Mouse (Mus musculus): ENCODE data around the gene Megf8.
A peak's percentile ranks its signal among the peaks of the same experiment; 100 is the strongest.

Megf8 gene

GRCm38 (mm10) chr7:25380392-25381283 is 63.7 kb downstream of the Megf8 start:
- no peak for DNase-seq (ENCODE audit: extremely low read depth, low read depth, low spot score)

GRCm38 (mm10) chr7:25381284-25381680 is 64.3 kb downstream of the Megf8 start:
- DNase-seq (ENCODE audit: extremely low read depth, low read depth, low spot score) = no peak

GRCm38 (mm10) chr7:25382541-25382940 is 65.6 kb downstream of the Megf8 start:
- DNase-seq (ENCODE audit: extremely low read depth, low read depth, low spot score) = no peak

GRCm38 (mm10) chr7:25383385-25383784 is 66.4 kb downstream of the Megf8 start:
- DNase-seq (ENCODE audit: extremely low read depth, low read depth, low spot score) = no peak

- DNase-seq (ENCODE audit: extremely low read depth, low read depth, low spot score) = no peak
Measured at GRCm38 (mm10) chr7:25383891-25384290, 66.9 kb downstream of the Megf8 start.

GRCm38 (mm10) chr7:25384318-25384717 is 67.4 kb downstream of the Megf8 start:
- no peak for DNase-seq (ENCODE audit: extremely low read depth, low read depth, low spot score)

GRCm38 (mm10) chr7:25384818-25385217 is 67.9 kb downstream of the Megf8 start:
- DNase-seq (ENCODE audit: extremely low read depth, low read depth, low spot score) = no peak

- no peak for DNase-seq (ENCODE audit: extremely low read depth, low read depth, low spot score)
Measured at GRCm38 (mm10) chr7:25385259-25385658, 68.3 kb downstream of the Megf8 start.

- DNase-seq (ENCODE audit: extremely low read depth, low read depth, low spot score) = no peak
Measured at GRCm38 (mm10) chr7:25385850-25386555, 69.0 kb downstream of the Megf8 start.

GRCm38 (mm10) chr7:25387811-25388440 is 71.0 kb downstream of the Megf8 start:
- no peak for DNase-seq (ENCODE audit: extremely low read depth, low read depth, low spot score)

- no peak for DNase-seq (ENCODE audit: extremely low read depth, low read depth, low spot score)
Measured at GRCm38 (mm10) chr7:25388916-25389315, 72.0 kb downstream of the Megf8 start.

- DNase-seq (ENCODE audit: extremely low read depth, low read depth, low spot score) = peak; percentile 45
Measured at GRCm38 (mm10) chr7:25390054-25390770, 73.2 kb downstream of the Megf8 start.

GRCm38 (mm10) chr7:25390986-25391385 is 74.0 kb downstream of the Megf8 start:
- no peak for DNase-seq (ENCODE audit: extremely low read depth, low read depth, low spot score)

- no peak for DNase-seq (ENCODE audit: extremely low read depth, low read depth, low spot score)
Measured at GRCm38 (mm10) chr7:25391856-25392453, 75.0 kb downstream of the Megf8 start.

GRCm38 (mm10) chr7:25392851-25393250 is 75.9 kb downstream of the Megf8 start:
- DNase-seq (ENCODE audit: extremely low read depth, low read depth, low spot score) = no peak

- peak; percentile 30 for DNase-seq (ENCODE audit: extremely low read depth, low read depth, low spot score)
Measured at GRCm38 (mm10) chr7:25393451-25394210, 76.7 kb downstream of the Megf8 start.

- no peak for DNase-seq (ENCODE audit: extremely low read depth, low read depth, low spot score)
Measured at GRCm38 (mm10) chr7:25394754-25395153, 77.8 kb downstream of the Megf8 start.

- no peak for DNase-seq (ENCODE audit: extremely low read depth, low read depth, low spot score)
Measured at GRCm38 (mm10) chr7:25395186-25395557, 78.2 kb downstream of the Megf8 start.

GRCm38 (mm10) chr7:25395558-25396521 is 78.9 kb downstream of the Megf8 start:
- peak; percentile 58 for DNase-seq (ENCODE audit: extremely low read depth, low read depth, low spot score)

Data from fat pad, adult 2 months (tissue).